Mouse (Mus musculus): ENCODE results near the gene Pias4. TPM values are rescaled to one million over a fixed set of nuclear protein-coding genes. Genes with fewer than 3 reads are reported as not detected.
A peak's percentile ranks its signal among the peaks of the same experiment; 100 is the strongest.
"Not testable (repeated sequence)": the region's sequence is repeated elsewhere in the genome, so short reads cannot be mapped to it uniquely, and the experiment has no call there.

Pias4 gene
- polyA plus RNA-seq, 1 experiment from 2014 or later = 53.3 TPM

GRCm38 (mm10) chr10:81177958-81178712 lies 10.4 kb upstream of the Pias4 start:
- Histone ChIP-seq H3K4me2 (ENCODE audit: low read depth, severe bottlenecking) (peak overlapping the region; percentile 96), H3K27me3 (ENCODE audit: control insufficient read depth, insufficient read depth, low read length) (no peaks in the 10 kb centered on the region), H3K27ac (replicated peaks; ENCODE audit: low read depth, low read length) (no peak overlapping the region), H3K9ac (ENCODE audit: low read length) (peak overlapping the region; percentile 99), H3K36me3 (ENCODE audit: control insufficient read depth, insufficient read depth, low read length) (peaks cover 44% of the 10 kb centered on the region), H3K9me3 (ENCODE audit: control insufficient read depth, low read length) (no peaks in the 10 kb centered on the region), H3K4me3 (ENCODE audit: low read depth, low read length) (peak overlapping the region; percentile 89), H3K4me1 (ENCODE audit: control insufficient read depth, insufficient read depth, low read length) (peaks cover 25% of the 10 kb centered on the region)
- WGBS = 74% methylated on average over 14 of the region's 14 CpGs
- DNase-seq (ENCODE audit: low spot score) (no peak), ATAC-seq (ENCODE audit: insufficient number of reproducible peaks, low FRiP score, low TSS enrichment, low read depth) (no peak)

- H3K27ac ChIP-seq (replicated peaks; ENCODE audit: low read depth, low read length) = peak overlapping the region; percentile 88; the same call in 1 of the 2 replicates
- 18% methylated on average over 16 of the region's 16 CpGs for WGBS
- DNase-seq (ENCODE audit: low spot score) (no peak), ATAC-seq (ENCODE audit: insufficient number of reproducible peaks, low FRiP score, low TSS enrichment, low read depth) (no peak)
- H3K4me1 ChIP-seq (ENCODE audit: control insufficient read depth, insufficient read depth, low read length) = peaks cover 25% of the 10 kb centered on the region
- H3K9me3 ChIP-seq (ENCODE audit: control insufficient read depth, low read length) = no peaks in the 10 kb centered on the region
- peak overlapping the region; percentile 96 for H3K4me2 ChIP-seq (ENCODE audit: low read depth, severe bottlenecking)
- H3K36me3 ChIP-seq (ENCODE audit: control insufficient read depth, insufficient read depth, low read length) = peaks cover 44% of the 10 kb centered on the region
- no peaks in the 10 kb centered on the region for H3K27me3 ChIP-seq (ENCODE audit: control insufficient read depth, insufficient read depth, low read length)
- peak overlapping the region; percentile 99 for H3K9ac ChIP-seq (ENCODE audit: low read length)
- peak overlapping the region; percentile 89 for H3K4me3 ChIP-seq (ENCODE audit: low read depth, low read length)
Observed at GRCm38 (mm10) chr10:81177491-81177925, 9.8 kb upstream of the Pias4 start.

DNA sequence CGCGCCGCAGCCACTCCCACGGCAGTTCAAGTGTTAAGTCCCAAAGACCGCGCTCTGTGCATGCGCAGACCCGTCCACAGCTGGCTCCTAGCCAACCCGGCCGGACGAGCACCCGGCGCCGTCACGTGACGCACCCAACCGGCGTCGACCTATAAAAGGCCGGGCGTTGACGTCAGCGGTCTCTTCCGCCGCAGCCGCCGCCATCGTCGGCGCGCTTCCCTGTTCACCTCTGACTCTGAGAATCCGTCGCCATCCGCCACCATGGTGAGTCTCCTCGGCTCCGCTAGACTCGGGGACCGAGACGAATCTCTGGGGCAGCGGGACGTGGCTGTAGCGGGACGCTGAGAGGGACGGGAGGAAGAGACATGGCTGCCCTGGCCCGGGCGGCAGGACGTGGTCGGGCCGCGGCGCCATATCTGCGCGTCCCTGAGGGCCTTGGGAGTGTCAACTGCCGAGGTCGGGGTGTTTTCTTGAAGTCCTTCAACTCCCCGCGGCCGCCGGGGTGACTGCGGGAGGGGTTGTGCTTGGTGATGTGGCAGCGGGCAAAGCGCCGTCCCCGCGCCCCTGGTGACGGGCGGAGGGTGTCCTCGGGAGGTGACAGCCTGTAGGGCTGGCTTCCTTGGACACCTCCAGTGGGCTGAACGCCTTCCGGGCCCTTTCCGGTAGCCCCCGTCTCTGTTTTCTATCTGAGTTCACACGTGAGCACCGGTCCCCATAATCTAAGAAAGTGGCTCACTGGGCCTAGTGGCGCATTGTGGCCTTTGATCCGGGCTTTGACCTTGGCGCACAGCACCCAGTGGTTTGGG lies 8.9 kb upstream of the Pias4 start, which contains the start of gene Eef2:
Eef2 (plus strand) TSS at position 166 of the 806 bp plus-strand sequence.
- ATAC-seq (ENCODE audit: insufficient number of reproducible peaks, low FRiP score, low TSS enrichment, low read depth) (peak; percentile 77), DNase-seq (ENCODE audit: low spot score) (peak; percentile 99)
- Histone ChIP-seq H3K4me2 (ENCODE audit: low read depth, severe bottlenecking) (peak within 1 kb of the TSS; percentile 96), H3K9ac (ENCODE audit: low read length) (peak within 1 kb of the TSS; percentile 99), H3K36me3 (ENCODE audit: control insufficient read depth, insufficient read depth, low read length) (peaks cover 40% of the 10 kb centered on the region), H3K9me3 (ENCODE audit: control insufficient read depth, low read length) (no peaks in the 10 kb centered on the region), H3K4me3 (ENCODE audit: low read depth, low read length) (peak within 1 kb of the TSS; percentile 89), H3K27me3 (ENCODE audit: control insufficient read depth, insufficient read depth, low read length) (no peaks in the 10 kb centered on the region), H3K4me1 (ENCODE audit: control insufficient read depth, insufficient read depth, low read length) (peaks cover 25% of the 10 kb centered on the region), H3K27ac (replicated peaks; ENCODE audit: low read depth, low read length) (peak within 1 kb of the TSS; percentile 88)
- under 1% methylated on average over 77 of the region's 77 CpGs for WGBS

GRCm38 (mm10) chr10:81175936-81176465 lies 8.3 kb upstream of the Pias4 start:
- no peak overlapping the region; the same call in 1 of the 2 replicates for H3K9ac ChIP-seq (ENCODE audit: low read length)
- H3K9me3 ChIP-seq (ENCODE audit: control insufficient read depth, low read length) = no peaks in the 10 kb centered on the region
- WGBS = 8% methylated on average over 13 of the region's 13 CpGs
- peak overlapping the region; percentile 43; the same call in 1 of the 2 replicates for H3K27ac ChIP-seq (replicated peaks; ENCODE audit: low read depth, low read length)
- DNase-seq (ENCODE audit: low spot score) = no peak
- H3K36me3 ChIP-seq (ENCODE audit: control insufficient read depth, insufficient read depth, low read length) = peaks cover 34% of the 10 kb centered on the region
- no peak for ATAC-seq (ENCODE audit: insufficient number of reproducible peaks, low FRiP score, low TSS enrichment, low read depth)
- H3K4me3 ChIP-seq (ENCODE audit: low read depth, low read length) = peak overlapping the region; percentile 89
- peak overlapping the region; percentile 36 for H3K4me2 ChIP-seq (ENCODE audit: low read depth, severe bottlenecking)
- H3K4me1 ChIP-seq (ENCODE audit: control insufficient read depth, insufficient read depth, low read length) = peaks cover 22% of the 10 kb centered on the region
- no peaks in the 10 kb centered on the region for H3K27me3 ChIP-seq (ENCODE audit: control insufficient read depth, insufficient read depth, low read length)

DNA sequence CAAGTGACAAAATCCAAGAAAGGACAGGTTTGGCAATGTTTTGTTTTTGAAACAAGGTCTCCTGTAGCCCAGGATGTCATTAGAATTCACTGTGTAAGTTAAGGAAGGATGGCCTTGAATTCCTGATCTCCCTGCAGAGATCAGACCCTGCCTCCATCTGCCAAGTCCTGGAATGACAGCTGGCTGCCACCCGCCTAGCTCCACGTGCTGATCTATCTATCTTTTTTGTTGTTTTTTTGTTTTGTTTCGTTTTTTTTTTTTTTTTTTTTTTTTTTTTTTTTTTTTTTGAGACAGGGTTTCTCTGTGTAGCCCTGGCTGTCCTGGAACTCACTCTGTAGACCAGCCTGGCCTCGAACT lies 7.6 kb upstream of the Pias4 start:
- H3K4me1 ChIP-seq (ENCODE audit: control insufficient read depth, insufficient read depth, low read length) = peaks cover 22% of the 10 kb centered on the region
- not testable (repeated sequence) for ATAC-seq (ENCODE audit: insufficient number of reproducible peaks, low FRiP score, low TSS enrichment, low read depth); DNase-seq (ENCODE audit: low spot score)

GRCm38 (mm10) chr10:81174617-81175344 lies 7.1 kb upstream of the Pias4 start:
- Histone ChIP-seq H3K27ac (replicated peaks; ENCODE audit: low read depth, low read length) (peak overlapping the region; percentile 82), H3K9me3 (ENCODE audit: control insufficient read depth, low read length) (no peaks in the 10 kb centered on the region), H3K36me3 (ENCODE audit: control insufficient read depth, insufficient read depth, low read length) (peaks cover 21% of the 10 kb centered on the region), H3K4me3 (ENCODE audit: low read depth, low read length) (peak overlapping the region; percentile 25), H3K9ac (ENCODE audit: low read length) (peak overlapping the region; percentile 68), H3K4me1 (ENCODE audit: control insufficient read depth, insufficient read depth, low read length) (peaks cover 22% of the 10 kb centered on the region), H3K27me3 (ENCODE audit: control insufficient read depth, insufficient read depth, low read length) (no peaks in the 10 kb centered on the region), H3K4me2 (ENCODE audit: low read depth, severe bottlenecking) (peak overlapping the region; percentile 52)
- peak; percentile 97 for DNase-seq (ENCODE audit: low spot score)
- 4% methylated on average over 29 of the region's 29 CpGs for WGBS
- peak; percentile 66; the same call in 1 of the 2 replicates for ATAC-seq (ENCODE audit: insufficient number of reproducible peaks, low FRiP score, low TSS enrichment, low read depth)

More for the DNA sequence above, 7.6 kb upstream of the Pias4 start:
- H3K9me3 ChIP-seq (ENCODE audit: control insufficient read depth, low read length); H3K9ac ChIP-seq (ENCODE audit: low read length); H3K27me3 ChIP-seq (ENCODE audit: control insufficient read depth, insufficient read depth, low read length); H3K4me3 ChIP-seq (ENCODE audit: low read depth, low read length); H3K4me2 ChIP-seq (ENCODE audit: low read depth, severe bottlenecking): not testable (repeated sequence)
- WGBS = 13% methylated on average over 4 of the region's 4 CpGs
- H3K36me3 ChIP-seq (ENCODE audit: control insufficient read depth, insufficient read depth, low read length) = peaks cover 27% of the 10 kb centered on the region
- H3K27ac ChIP-seq (replicated peaks; ENCODE audit: low read depth, low read length) = peak overlapping the region; percentile 82; the same call in 1 of the 2 replicates

DNA sequence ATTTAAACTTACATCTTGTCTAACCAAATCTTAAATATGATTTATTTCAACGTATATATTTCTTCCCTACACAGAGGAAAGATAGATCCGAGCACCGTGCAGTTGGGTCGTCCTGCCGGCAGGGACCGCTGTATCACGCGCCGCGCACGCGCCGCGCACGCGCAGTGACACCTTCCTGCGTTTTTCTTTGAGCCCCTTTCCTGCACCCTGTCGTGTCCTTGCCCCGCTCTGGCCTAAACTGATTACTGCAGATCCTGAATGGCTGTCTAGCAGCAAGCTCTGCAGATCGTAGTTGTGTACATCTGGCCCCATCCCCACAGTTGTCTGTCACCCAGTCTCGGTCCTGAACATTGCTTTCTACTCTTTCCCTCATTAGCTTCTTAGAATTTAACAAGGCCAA lies 5.4 kb upstream of the Pias4 start:
- H3K9ac ChIP-seq (ENCODE audit: low read length) = peak overlapping the region; percentile 44
- no peaks in the 10 kb centered on the region for H3K9me3 ChIP-seq (ENCODE audit: control insufficient read depth, low read length)
- no peak overlapping the region for H3K4me3 ChIP-seq (ENCODE audit: low read depth, low read length)
- H3K27ac ChIP-seq (replicated peaks; ENCODE audit: low read depth, low read length) = peak overlapping the region; percentile 70; the same call in 1 of the 2 replicates
- peaks cover 17% of the 10 kb centered on the region for H3K4me1 ChIP-seq (ENCODE audit: control insufficient read depth, insufficient read depth, low read length)
- no peak; the same call in 1 of the 2 replicates for ATAC-seq (ENCODE audit: insufficient number of reproducible peaks, low FRiP score, low TSS enrichment, low read depth)
- peak; percentile 87 for DNase-seq (ENCODE audit: low spot score)
- H3K36me3 ChIP-seq (ENCODE audit: control insufficient read depth, insufficient read depth, low read length) = peaks cover 5% of the 10 kb centered on the region
- WGBS = 5% methylated on average over 21 of the region's 21 CpGs
- H3K4me2 ChIP-seq (ENCODE audit: low read depth, severe bottlenecking) = peak overlapping the region; percentile 33
- H3K27me3 ChIP-seq (ENCODE audit: control insufficient read depth, insufficient read depth, low read length) = no peaks in the 10 kb centered on the region
